Mouse (Mus musculus): ENCODE data around the gene Ppia. TPM values are rescaled to one million over a fixed set of nuclear protein-coding genes. Genes with fewer than 3 reads are reported as not detected.

Gene Ppia
- polyA plus RNA-seq, 1 experiment from 2014 or later, result 4,786 TPM

GRCm38 (mm10) chr11:6436442-6436841 is 21.2 kb downstream of the Ppia start:
- ATAC-seq (ENCODE audit: low FRiP score, low TSS enrichment) (peak; percentile 64; the same call in 1 of the 2 replicates), DNase-seq (ENCODE audit: low spot score) (peak; percentile 49)
- no peak overlapping the region for H3K27ac ChIP-seq (replicated peaks)
- H3K9me3 ChIP-seq (ENCODE audit: control insufficient read depth, low read length), result no peaks in the 10 kb centered on the region
- peaks cover 17% of the 10 kb centered on the region; the same call in 1 of the 2 replicates for H3K36me3 ChIP-seq (ENCODE audit: control insufficient read depth, insufficient read depth, low read length)
- no peak overlapping the region for H3K9ac ChIP-seq (ENCODE audit: low read length)
- peak; percentile 80 for TF ChIP-seq CTCF (IDR thresholded peaks at IDR 0.05; ENCODE audit: low read depth)
- no peak for TF ChIP-seq EP300 (optimal IDR thresholded peaks at IDR 0.05)
- no peak overlapping the region for H3K4me2 ChIP-seq (replicated peaks; ENCODE audit: low read depth)
- no peaks in the 10 kb centered on the region for H3K27me3 ChIP-seq (ENCODE audit: control insufficient read depth, insufficient read depth, low read length)
- 71% methylated on average over 8 of the region's 8 CpGs for WGBS
- H3K4me1 ChIP-seq (replicated peaks; ENCODE audit: control insufficient read depth, insufficient read depth), result no peaks in the 10 kb centered on the region
- H3K4me3 ChIP-seq (ENCODE audit: low read depth, low read length), result no peak overlapping the region

DNA sequence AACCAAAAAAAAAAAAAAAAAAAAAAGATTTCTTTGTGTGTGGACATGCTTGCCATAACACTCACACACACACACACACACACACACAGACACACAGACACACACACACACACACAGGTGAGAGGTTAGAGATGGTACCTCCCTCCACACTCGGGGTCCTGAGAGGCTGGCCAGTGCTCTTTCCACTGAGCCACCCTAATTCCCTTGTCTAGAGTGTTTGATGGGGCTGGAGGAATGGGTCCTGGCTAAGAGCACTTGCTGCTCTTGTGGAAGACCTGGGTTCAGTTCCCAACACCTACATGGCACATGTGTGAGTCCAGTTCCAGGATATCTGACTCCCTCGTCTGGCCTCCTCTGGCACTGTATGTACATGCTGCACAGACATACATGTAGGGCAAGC is 22.4 kb downstream of the Ppia start:
- WGBS, result 96% methylated on average over 2 of the region's 2 CpGs
- Histone ChIP-seq H3K36me3 (ENCODE audit: control insufficient read depth, insufficient read depth, low read length) (peaks cover 16% of the 10 kb centered on the region; the same call in 1 of the 2 replicates), H3K4me2 (replicated peaks; ENCODE audit: low read depth) (no peak overlapping the region), H3K9ac (ENCODE audit: low read length) (no peak overlapping the region), H3K27me3 (ENCODE audit: control insufficient read depth, insufficient read depth, low read length) (no peaks in the 10 kb centered on the region), H3K27ac (replicated peaks) (no peak overlapping the region), H3K4me3 (ENCODE audit: low read depth, low read length) (no peak overlapping the region), H3K9me3 (ENCODE audit: control insufficient read depth, low read length) (no peaks in the 10 kb centered on the region), H3K4me1 (replicated peaks; ENCODE audit: control insufficient read depth, insufficient read depth) (no peaks in the 10 kb centered on the region)
- DNase-seq (ENCODE audit: low spot score) (no peak), ATAC-seq (ENCODE audit: low FRiP score, low TSS enrichment) (no peak)
- no peak for TF ChIP-seq CTCF (IDR thresholded peaks at IDR 0.05; ENCODE audit: low read depth)
- TF ChIP-seq EP300 (optimal IDR thresholded peaks at IDR 0.05), result no peak

- TF ChIP-seq EP300 (optimal IDR thresholded peaks at IDR 0.05), result no peak
- no peak for TF ChIP-seq CTCF (IDR thresholded peaks at IDR 0.05; ENCODE audit: low read depth)
- H3K9ac ChIP-seq (ENCODE audit: low read length), result no peak overlapping the region
- WGBS, result 92% methylated on average over 4 of the region's 4 CpGs
- H3K27ac ChIP-seq (replicated peaks), result no peak overlapping the region
- no peak for DNase-seq (ENCODE audit: low spot score)
- H3K4me3 ChIP-seq (ENCODE audit: low read depth, low read length), result no peak overlapping the region
- peaks cover 8% of the 10 kb centered on the region; the same call in 1 of the 2 replicates for H3K36me3 ChIP-seq (ENCODE audit: control insufficient read depth, insufficient read depth, low read length)
- H3K9me3 ChIP-seq (ENCODE audit: control insufficient read depth, low read length), result no peaks in the 10 kb centered on the region
- H3K4me2 ChIP-seq (replicated peaks; ENCODE audit: low read depth), result no peak overlapping the region
- H3K4me1 ChIP-seq (replicated peaks; ENCODE audit: control insufficient read depth, insufficient read depth), result no peaks in the 10 kb centered on the region
- H3K27me3 ChIP-seq (ENCODE audit: control insufficient read depth, insufficient read depth, low read length), result no peaks in the 10 kb centered on the region
- ATAC-seq (ENCODE audit: low FRiP score, low TSS enrichment), result no peak
Observed at GRCm38 (mm10) chr11:6440171-6440570, 24.9 kb downstream of the Ppia start.

DNA sequence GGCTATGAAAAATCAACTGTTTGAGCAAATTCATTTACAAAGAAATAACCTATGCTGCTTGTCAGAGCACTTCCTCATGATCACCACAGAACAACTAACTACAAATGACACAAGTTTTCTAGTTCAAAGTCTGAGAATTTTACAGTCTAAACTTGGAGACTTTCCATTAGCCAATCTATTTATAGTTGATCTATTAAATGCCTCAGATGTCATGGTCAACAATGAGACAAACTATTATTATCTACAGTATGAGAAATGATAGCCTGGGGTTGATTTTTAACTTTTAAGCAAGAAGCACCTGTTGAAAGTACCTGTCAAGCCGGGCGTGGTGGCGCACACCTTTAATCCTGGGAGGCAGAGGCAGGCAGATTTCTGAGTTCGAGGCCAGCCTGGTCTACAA is 27.3 kb downstream of the Ppia start:
- H3K27me3 ChIP-seq (ENCODE audit: control insufficient read depth, insufficient read depth, low read length), result no peaks in the 10 kb centered on the region
- H3K27ac ChIP-seq (replicated peaks), result no peak overlapping the region
- H3K4me3 ChIP-seq (ENCODE audit: low read depth, low read length), result no peak overlapping the region
- WGBS, result 91% methylated on average over 4 of the region's 4 CpGs
- ATAC-seq (ENCODE audit: low FRiP score, low TSS enrichment), result no peak
- H3K36me3 ChIP-seq (ENCODE audit: control insufficient read depth, insufficient read depth, low read length), result no peaks in the 10 kb centered on the region
- no peak for DNase-seq (ENCODE audit: low spot score)
- H3K9ac ChIP-seq (ENCODE audit: low read length), result no peak overlapping the region
- no peaks in the 10 kb centered on the region for H3K4me1 ChIP-seq (replicated peaks; ENCODE audit: control insufficient read depth, insufficient read depth)
- peak overlapping the region; percentile 60 for H3K4me2 ChIP-seq (replicated peaks; ENCODE audit: low read depth)
- no peak for TF ChIP-seq CTCF (IDR thresholded peaks at IDR 0.05; ENCODE audit: low read depth)
- TF ChIP-seq EP300 (optimal IDR thresholded peaks at IDR 0.05), result no peak
- H3K9me3 ChIP-seq (ENCODE audit: control insufficient read depth, low read length), result no peaks in the 10 kb centered on the region

GRCm38 (mm10) chr11:6443102-6443501 is 27.9 kb downstream of the Ppia start:
- peak overlapping the region; percentile 60 for H3K4me2 ChIP-seq (replicated peaks; ENCODE audit: low read depth)
- peak overlapping the region; percentile 89 for H3K9ac ChIP-seq (ENCODE audit: low read length)
- H3K27ac ChIP-seq (replicated peaks), result no peak overlapping the region
- no peaks in the 10 kb centered on the region for H3K4me1 ChIP-seq (replicated peaks; ENCODE audit: control insufficient read depth, insufficient read depth)
- peak overlapping the region; percentile 80 for H3K4me3 ChIP-seq (ENCODE audit: low read depth, low read length)
- WGBS, result 34% methylated on average over 4 of the region's 4 CpGs
- H3K27me3 ChIP-seq (ENCODE audit: control insufficient read depth, insufficient read depth, low read length), result no peaks in the 10 kb centered on the region
- no peak for DNase-seq (ENCODE audit: low spot score)
- no peak for ATAC-seq (ENCODE audit: low FRiP score, low TSS enrichment)
- TF ChIP-seq EP300 (optimal IDR thresholded peaks at IDR 0.05) (no peak), CTCF (IDR thresholded peaks at IDR 0.05; ENCODE audit: low read depth) (no peak)
- H3K36me3 ChIP-seq (ENCODE audit: control insufficient read depth, insufficient read depth, low read length), result no peaks in the 10 kb centered on the region
- H3K9me3 ChIP-seq (ENCODE audit: control insufficient read depth, low read length), result no peaks in the 10 kb centered on the region

DNA sequence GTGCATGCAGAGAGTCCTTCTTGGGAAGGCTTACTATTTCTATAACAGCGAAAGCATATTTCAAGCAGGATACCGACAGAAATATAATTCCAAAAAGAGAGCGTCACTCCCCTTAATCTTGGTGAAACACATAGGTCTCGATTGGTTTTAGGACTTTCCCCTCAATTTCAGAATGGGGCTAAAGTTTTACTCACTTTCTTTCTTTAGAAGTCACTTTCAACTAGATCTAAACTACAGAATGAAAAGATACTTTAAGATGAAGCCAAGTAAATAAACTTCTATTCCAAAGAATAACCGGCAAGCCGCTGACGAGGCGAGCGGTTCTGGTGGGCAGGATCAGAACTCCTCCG is 28.5 kb downstream of the Ppia start:
- ATAC-seq (ENCODE audit: low FRiP score, low TSS enrichment) (no peak), DNase-seq (ENCODE audit: low spot score) (no peak)
- Histone ChIP-seq H3K36me3 (ENCODE audit: control insufficient read depth, insufficient read depth, low read length) (no peaks in the 10 kb centered on the region), H3K9me3 (ENCODE audit: control insufficient read depth, low read length) (no peaks in the 10 kb centered on the region), H3K4me1 (replicated peaks; ENCODE audit: control insufficient read depth, insufficient read depth) (no peaks in the 10 kb centered on the region), H3K27me3 (ENCODE audit: control insufficient read depth, insufficient read depth, low read length) (no peaks in the 10 kb centered on the region), H3K4me2 (replicated peaks; ENCODE audit: low read depth) (peak overlapping the region; percentile 60), H3K4me3 (ENCODE audit: low read depth, low read length) (peak overlapping the region; percentile 80), H3K27ac (replicated peaks) (peak overlapping the region; percentile 97), H3K9ac (ENCODE audit: low read length) (peak overlapping the region; percentile 89)
- WGBS, result 0% methylated on average over 10 of the region's 10 CpGs
- no peak for TF ChIP-seq EP300 (optimal IDR thresholded peaks at IDR 0.05)
- no peak for TF ChIP-seq CTCF (IDR thresholded peaks at IDR 0.05; ENCODE audit: low read depth)
